Mouse (Mus musculus) ES-Bruce4 (cell line): ENCODE results near the gene Dlg1. TPM values are rescaled to one million over a fixed set of nuclear protein-coding genes. Genes with fewer than 3 reads are reported as not detected.

Source experiments
- H3K27ac ChIP-seq: 2 replicates; pipeline ENCODE4 v1.5.1; 2012; ENCODE audit warnings: low read length, inconsistent platforms; ENCODE audit not compliant: insufficient read depth
- H3K27me3 ChIP-seq: 2 replicates; pipeline ENCODE4 v1.6.1; 2012; ENCODE audit warnings: mild to moderate bottlenecking, low read length, inconsistent platforms; ENCODE audit not compliant: control insufficient read depth, poor library complexity, insufficient read depth, severe bottlenecking
- H3K36me3 ChIP-seq: 2 replicates; pipeline ENCODE4 v1.6.1; 2012; ENCODE audit warnings: inconsistent platforms, mild to moderate bottlenecking, low read length, moderate library complexity; ENCODE audit not compliant: control insufficient read depth, poor library complexity, insufficient read depth, severe bottlenecking
- H3K4me1 ChIP-seq: one replicate; pipeline ENCODE4 v1.8.1; 2011; ENCODE audit warnings: low read length; ENCODE audit not compliant: control insufficient read depth, insufficient read depth
- H3K4me3 ChIP-seq: 2 replicates; pipeline ENCODE4 v1.5.1; 2011; ENCODE audit warnings: low read depth, mild to moderate bottlenecking, low read length
- H3K9ac ChIP-seq: 2 replicates; pipeline ENCODE4 v1.6.1; 2012; ENCODE audit warnings: low read depth, mild to moderate bottlenecking, inconsistent platforms; ENCODE audit not compliant: poor library complexity, severe bottlenecking
- H3K9me3 ChIP-seq: replicated peaks from 2 replicates; pipeline ENCODE4 v1.6.1; 2012; ENCODE audit warnings: mild to moderate bottlenecking, low read length, inconsistent platforms; ENCODE audit not compliant: control insufficient read depth, poor library complexity, insufficient read depth, severe bottlenecking
- CTCF ChIP-seq: IDR thresholded peaks from one replicate; pipeline ENCODE4 v1.8.1; 2011; ENCODE audit warnings: low read depth, low read length
- EP300 ChIP-seq: IDR thresholded peaks from 2 replicates; pipeline ENCODE4 v1.6.1; 2011; ENCODE audit warnings: low read depth, low read length; ENCODE audit not compliant: insufficient read depth
- POLR2A ChIP-seq: IDR thresholded peaks from one replicate; pipeline ENCODE4 v1.8.1; 2011; ENCODE audit warnings: low read length; ENCODE audit not compliant: insufficient read depth
- polyA plus RNA-seq: library from polyadenylated mRNA; stranded (reverse); fragments of >200 nt; gene quantifications from 2 replicates; pipeline ENCODE4 v1.2.4, GENCODE M21; 2011; ENCODE audit warnings: low read depth; ENCODE audit not compliant: missing spikeins, insufficient read depth, insufficient read length

Gene Dlg1
- polyA plus RNA-seq, 1 experiment, result 154 TPM

DNA sequence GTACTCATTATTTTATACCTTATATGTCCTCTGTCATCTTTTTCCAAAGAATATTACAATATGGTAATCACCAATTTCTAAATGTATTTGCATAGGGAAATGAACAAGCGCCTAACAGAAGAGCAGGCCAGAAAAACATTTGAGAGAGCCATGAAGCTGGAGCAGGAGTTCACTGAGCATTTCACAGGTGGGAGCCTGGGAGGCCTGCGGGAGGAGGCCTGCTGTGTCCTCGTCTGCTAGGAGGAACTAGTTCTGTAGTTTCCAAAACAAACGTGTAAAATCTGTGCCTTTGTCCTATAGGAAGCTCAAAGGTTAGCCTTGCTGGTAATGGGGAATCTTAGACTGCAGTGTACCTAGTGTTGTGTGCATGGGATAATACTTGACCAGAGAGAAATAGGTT, 204.5 kb downstream of the Dlg1 start:
- TF ChIP-seq POLR2A, result no peak
- TF ChIP-seq EP300, result no peak
- TF ChIP-seq CTCF, result no peak
- H3K4me3 ChIP-seq, result no peak overlapping the region
- no peak overlapping the region for H3K27ac ChIP-seq
- H3K27me3 ChIP-seq, result no peaks in the 10 kb centered on the region
- H3K4me1 ChIP-seq, result no peaks in the 10 kb centered on the region
- H3K9me3 ChIP-seq, result no peaks in the 10 kb centered on the region
- peaks cover 14% of the 10 kb centered on the region for H3K36me3 ChIP-seq
- H3K9ac ChIP-seq, result no peak overlapping the region

DNA sequence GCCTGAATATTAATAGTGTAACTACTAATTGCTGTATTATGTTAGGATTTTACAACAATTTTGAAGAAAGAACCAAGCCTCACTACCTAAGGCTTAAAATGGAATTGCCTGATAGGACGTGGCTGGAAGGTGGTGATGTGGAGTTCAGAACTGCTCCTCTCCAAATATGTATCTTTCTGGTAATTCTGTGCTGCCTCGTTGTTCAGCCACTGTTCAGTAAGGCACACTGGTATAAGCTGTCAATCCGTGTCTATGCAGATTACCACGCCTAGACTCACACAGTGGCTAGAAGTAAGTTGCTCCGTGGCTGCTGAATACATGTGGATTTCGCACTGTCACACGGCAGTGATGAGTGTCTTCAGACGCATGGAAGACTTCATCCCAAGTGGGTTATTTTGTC, 210.5 kb downstream of the Dlg1 start:
- no peaks in the 10 kb centered on the region for H3K9me3 ChIP-seq
- no peak overlapping the region for H3K9ac ChIP-seq
- H3K4me1 ChIP-seq, result no peaks in the 10 kb centered on the region
- H3K4me3 ChIP-seq, result no peak overlapping the region
- H3K27ac ChIP-seq, result no peak overlapping the region
- H3K27me3 ChIP-seq, result no peaks in the 10 kb centered on the region
- 0 out of 2 replicates have a peak, but pooled peaks cover 1% of the 10 kb centered on the region for H3K36me3 ChIP-seq
- TF ChIP-seq CTCF (no peak), EP300 (no peak), POLR2A (no peak)

DNA sequence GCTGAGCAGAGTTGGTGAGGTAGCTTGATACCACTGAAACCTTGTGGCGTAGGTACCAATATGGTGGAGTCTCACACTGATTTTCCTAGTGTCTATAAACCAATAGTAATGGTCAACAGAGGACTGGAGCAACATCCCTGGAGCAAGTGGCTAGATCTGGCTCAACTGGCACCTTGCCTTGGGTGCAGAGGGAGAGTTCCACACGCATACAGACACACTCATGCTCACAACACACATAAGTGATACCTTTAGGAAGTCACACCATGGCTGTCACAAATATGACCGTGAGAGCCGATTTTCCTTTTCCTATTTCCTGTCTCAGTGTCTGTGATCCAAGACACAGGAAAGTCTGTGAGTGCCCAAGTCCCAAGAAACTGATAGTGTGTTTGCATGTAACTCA, 212.1 kb downstream of the Dlg1 start:
- Histone ChIP-seq H3K9me3 (no peaks in the 10 kb centered on the region), H3K27ac (no peak overlapping the region), H3K36me3 (no peaks in the 10 kb centered on the region), H3K4me3 (no peak overlapping the region), H3K27me3 (no peaks in the 10 kb centered on the region), H3K9ac (no peak overlapping the region), H3K4me1 (no peaks in the 10 kb centered on the region)
- no peak for TF ChIP-seq POLR2A
- TF ChIP-seq CTCF, result no peak
- no peak for TF ChIP-seq EP300

DNA sequence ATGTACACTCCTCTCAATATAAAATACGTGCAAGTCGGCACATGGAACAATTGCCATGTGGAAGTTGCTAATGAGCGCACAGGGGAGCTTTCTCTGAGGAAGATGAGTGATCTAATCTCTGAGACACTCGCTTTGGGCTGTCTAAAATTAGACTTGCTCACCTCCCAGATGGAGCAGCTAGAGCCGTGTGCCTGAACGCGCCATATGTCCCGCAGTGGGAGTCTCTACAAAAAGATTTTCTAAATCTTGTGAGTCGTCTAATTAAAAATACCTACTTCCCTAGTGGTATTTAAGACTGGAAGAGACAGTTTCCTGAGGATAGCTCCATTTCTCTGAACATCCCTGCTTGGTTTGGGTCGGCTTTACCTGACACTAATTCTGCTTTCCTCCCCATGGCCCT, 213.1 kb downstream of the Dlg1 start:
- H3K4me3 ChIP-seq, result no peak overlapping the region
- H3K27me3 ChIP-seq, result no peaks in the 10 kb centered on the region
- H3K27ac ChIP-seq, result no peak overlapping the region
- no peak overlapping the region for H3K9ac ChIP-seq
- TF ChIP-seq CTCF (no peak), POLR2A (no peak), EP300 (no peak)
- H3K9me3 ChIP-seq, result no peaks in the 10 kb centered on the region
- no peaks in the 10 kb centered on the region for H3K36me3 ChIP-seq
- no peaks in the 10 kb centered on the region for H3K4me1 ChIP-seq

DNA sequence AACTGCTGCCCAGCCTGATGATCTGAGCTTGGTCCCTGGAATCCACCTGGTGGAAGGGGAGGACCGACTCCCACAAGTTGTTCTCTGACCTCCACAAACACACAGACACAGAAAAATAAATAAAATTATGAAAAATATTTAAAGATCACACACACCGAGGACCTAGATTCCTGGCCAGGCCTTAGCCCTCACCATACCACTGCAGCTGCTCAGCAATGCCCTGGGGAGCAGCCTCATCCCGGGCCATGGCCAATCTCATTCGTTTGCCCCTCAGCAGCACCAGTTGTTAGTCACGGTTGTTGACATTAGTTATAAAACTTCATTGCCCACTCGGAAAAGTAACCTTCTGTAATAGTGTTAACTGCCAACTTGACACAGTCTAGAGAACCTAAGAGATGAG, 214.8 kb downstream of the Dlg1 start:
- no peaks in the 10 kb centered on the region for H3K9me3 ChIP-seq
- H3K27ac ChIP-seq, result no peak overlapping the region
- no peaks in the 10 kb centered on the region for H3K4me1 ChIP-seq
- no peaks in the 10 kb centered on the region for H3K36me3 ChIP-seq
- no peak for TF ChIP-seq EP300
- TF ChIP-seq POLR2A, result no peak
- TF ChIP-seq CTCF, result no peak
- H3K27me3 ChIP-seq, result no peaks in the 10 kb centered on the region
- H3K9ac ChIP-seq, result no peak overlapping the region
- no peak overlapping the region for H3K4me3 ChIP-seq

DNA sequence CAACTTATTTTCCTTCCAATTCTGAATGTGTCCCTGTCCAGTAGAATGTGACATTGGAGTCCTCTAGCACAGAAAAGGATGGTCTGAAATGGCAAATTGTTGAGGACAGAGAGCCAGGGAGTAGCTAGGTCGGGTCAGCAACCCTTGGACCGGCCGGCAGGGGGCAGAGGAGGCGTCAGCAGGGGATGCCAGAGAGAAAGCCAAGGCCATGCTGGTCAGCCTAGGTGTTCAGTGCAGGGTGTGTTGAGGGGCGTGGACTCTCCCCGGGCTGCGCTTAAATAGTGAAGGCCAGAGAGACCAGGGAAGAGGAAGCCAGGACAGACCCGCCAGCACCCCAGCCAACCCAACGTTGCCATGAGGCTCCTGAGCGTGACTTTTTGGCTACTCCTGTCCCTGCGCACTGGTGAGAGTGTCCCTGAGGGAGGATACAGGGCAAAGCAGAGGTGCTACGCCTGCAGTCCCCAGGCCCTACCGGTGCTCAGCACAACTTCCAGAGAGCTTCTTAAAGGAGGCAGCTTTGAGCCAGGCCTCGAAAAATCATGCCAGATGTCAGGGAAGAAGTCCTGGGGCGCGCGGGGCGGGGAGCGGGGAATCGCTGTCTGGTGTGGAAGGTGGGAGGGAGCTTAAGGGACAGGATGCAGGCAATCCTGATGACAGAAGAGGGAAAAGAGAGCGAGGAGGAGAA, 215.5 kb downstream of the Dlg1 start, which contains the start of gene Meltf:
Gene Meltf, plus strand, starts transcription at position 238 of the 685 bp plus-strand sequence.
- H3K36me3 ChIP-seq, result no peaks in the 10 kb centered on the region
- TF ChIP-seq CTCF, result peak; percentile 93
- no peak for TF ChIP-seq EP300
- no peak within 1 kb of the TSS for H3K27ac ChIP-seq
- H3K4me1 ChIP-seq, result peaks cover 2% of the 10 kb centered on the region
- H3K9me3 ChIP-seq, result no peaks in the 10 kb centered on the region
- peak within 1 kb of the TSS; percentile 29 for H3K4me3 ChIP-seq
- H3K27me3 ChIP-seq, result no peaks in the 10 kb centered on the region
- H3K9ac ChIP-seq, result 0 out of 2 replicates have a peak within 1 kb of the TSS, but pooled peaks have one; percentile 13
